Mouse (Mus musculus) embryo, embryonic 10.5 days (tissue): ENCODE measurements around the gene Sys1.

Source experiments
- DNase-seq: peaks from one replicate; pipeline ENCODE4 v3.0.0-alpha.2; 2015; ENCODE audit warnings: low spot score

Sys1 gene

DNA sequence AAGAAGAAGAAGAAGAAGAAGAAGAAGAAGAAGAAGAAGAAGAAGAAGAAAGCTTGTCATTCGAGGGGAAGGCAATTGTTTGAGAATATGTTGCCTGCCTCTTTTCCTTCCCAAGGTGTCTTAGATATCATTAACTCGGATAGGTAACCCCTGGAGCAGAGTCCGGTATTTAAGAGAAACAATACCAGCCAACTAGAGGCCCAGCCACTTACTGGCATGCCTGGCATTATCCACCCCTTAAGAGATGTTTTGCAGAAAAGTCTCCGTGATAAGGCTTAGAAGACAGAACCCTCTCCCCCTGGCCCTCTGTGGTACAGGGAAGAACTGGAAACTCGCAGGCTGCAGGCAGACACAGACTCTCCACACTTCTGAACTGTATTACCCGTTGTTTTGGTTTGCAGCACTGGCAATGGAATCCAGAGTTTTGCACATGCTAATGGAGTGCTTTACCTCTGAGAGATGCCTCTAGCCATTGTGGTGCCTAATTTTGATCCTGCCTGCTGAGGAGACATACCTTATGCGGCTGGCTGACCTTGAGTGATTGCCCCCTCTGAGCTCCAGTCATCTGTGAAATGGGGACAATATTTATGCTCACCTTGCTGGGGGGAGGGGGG, 2.8 kb upstream of the Sys1 start:
- DNase-seq = no peak

DNA sequence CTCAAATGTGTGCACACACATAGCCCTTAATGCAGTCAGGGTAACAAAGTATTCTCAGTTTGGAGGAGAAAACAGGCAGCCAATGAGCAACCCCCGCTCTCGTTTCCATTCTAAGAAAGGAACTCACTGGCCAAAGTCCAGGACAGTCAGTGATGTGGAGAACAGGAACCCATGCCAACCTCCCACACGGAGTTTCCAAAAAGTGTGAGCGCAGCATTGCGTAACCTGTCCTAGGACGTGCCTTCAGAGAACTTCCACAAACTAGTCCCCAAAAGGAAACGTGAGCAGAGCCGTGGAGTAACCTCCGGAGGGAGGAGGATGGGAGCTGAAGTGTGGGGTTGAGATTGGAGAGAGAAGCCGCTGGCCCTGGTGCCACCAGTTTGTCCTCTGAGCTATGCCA, 1.9 kb upstream of the Sys1 start:
- DNase-seq = no peak

DNA sequence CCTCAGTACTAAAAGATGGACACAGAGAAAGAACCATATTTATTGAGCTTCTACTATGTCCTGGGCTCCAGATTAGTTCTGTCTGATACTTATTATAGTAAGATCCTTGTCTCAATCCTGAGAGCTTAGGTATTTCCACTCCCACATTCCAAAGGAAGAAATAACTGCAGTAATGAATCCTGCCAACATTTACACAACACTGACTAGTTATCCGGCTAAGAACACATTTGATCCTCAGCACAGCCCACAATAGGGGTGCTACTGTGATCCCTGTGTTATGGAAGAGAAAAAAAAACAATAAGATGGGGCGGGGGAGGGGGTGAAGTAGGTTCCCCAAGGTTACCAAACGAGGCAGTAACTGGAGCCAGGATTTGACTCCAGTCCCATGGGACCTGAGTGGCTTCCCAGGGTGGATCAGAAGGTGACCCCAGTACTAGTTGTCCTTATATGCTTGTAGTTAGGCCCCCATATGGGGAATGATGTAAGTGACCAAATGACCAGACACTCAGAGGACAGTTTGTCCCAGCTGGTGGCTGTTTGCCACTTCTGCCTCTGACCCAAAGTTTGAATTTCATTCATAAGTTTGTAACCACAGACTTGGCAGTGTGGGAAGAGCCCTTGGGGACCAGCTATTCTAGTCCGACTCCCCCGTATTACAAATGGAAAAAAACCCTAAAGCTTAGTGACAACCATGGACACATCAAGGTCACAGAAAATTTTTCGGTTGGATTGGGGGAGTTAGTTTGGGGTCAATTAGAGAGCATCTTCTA, 1.2 kb upstream of the Sys1 start:
- DNase-seq = no peak

DNA sequence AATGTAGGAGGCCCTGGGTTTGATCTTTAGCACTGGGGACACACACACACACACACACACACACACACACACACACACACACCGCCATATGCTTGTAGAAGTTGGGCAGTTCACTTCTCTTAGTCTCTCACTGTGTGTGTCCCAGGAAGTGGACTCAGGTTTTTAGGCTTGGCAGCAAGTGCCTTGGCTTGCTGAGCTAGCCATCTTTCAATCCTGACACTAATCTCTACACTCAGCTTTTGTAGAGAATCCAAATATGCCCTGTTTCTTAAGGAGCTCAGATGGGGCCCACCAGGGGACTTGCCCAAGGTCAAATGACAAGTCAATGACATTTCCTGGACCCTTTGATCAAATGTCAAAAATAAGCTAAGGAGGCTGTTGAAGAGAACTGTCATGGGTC, 351 bp upstream of the Sys1 start:
- DNase-seq = peak; percentile 10

DNA sequence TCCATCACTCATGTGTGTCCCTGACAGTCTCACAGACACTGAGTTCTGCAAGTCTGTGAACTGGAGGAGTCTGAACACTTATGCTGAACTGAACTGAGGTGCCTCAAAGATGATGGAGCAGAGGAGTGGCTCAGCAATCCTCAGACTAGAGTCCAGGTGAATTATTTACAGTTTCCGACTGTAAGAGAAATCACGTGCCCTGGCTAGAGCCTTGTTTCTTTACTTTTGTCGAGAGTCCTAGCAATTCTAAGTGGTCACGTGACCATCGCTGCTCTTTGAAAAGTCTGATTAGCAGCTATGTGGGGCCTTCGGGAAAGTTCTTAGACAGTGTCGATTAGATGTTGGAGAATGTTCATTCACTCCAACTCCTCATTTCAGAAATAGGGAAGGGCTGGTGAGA, 1.2 kb downstream of the Sys1 start:
- DNase-seq = no peak

DNA sequence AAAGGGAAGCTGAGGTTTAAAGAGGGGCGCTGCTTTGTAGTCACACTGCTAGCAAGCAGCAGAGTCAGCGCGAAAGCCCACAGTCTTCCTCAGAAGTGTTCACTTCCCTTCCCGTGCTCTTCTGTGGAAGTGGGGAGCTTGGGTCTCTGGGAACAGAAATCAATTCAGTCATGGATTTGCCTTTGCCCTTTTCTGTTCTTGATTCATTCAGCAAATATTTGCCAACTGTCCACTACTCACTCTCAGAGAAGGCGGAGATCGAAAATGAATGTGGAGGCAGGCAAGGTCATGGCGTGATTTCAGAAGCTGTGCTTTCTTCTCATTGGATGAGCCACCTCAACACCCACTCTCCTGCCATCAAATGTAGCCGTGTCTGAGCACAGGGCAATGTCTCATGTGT, 1.8 kb downstream of the Sys1 start:
- no peak for DNase-seq

DNA sequence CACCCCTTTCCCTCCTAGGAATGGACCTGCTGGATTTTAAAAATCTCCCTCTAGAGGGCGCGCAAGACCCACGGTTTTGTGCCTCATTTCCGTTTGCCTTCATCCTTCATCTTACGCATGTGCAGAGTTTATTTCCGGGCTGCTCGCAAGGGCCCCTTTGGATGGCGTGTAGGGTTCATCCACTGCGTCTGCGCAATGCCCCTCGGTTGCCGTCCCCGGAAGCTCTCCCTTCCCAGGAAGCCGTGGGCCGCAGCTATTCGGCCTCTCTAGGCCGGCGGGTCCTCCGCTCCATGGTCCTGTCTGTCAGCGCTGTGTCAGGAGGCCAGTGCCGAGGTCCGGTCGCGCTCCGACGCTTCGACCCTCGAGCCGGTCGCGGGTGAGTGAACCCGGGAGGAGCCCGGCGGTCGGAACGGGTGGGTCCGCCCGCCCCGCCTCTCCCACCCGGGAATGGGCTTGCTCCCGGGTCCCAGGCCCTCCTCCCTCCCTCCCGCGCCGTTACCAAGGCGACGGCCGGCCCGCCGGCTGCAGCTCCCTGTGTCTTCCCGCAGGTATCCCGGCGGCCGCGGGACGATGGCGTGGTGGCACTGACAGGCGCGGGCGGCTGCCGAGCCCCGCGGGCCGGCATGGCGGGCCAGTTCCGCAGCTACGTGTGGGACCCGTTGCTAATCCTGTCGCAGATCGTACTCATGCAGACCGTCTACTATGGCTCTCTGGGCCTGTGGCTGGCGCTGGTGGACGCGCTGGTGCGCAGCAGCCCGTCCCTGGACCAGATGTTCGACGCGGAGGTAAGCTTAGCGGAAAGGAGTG, 4.2 kb downstream of the Sys1 start, which contains the start of gene Gm20458:
Gm20458 (plus strand) TSS at position 223 of the 807 bp plus-strand sequence.
- peak; percentile 98 for DNase-seq

DNA sequence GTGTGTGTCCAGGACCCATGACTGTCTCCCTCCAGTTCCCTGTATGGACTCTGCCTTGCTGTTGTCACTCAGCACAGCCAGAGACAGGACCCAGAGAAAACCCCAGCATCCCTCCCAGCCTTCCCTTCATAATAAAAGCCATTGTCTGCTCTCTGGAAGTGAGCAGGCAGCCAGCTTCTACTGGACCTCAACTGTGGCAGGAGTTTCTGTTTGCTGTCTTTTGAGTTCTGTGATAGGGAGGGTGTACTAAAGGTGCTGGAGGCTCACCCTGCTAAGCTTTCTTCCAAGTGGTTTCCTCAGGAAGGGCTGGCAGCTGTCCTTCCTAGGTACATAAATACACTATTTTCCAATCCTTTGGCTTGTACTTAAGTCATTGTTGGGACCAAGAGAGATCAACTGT, 8.4 kb downstream of the Sys1 start:
- DNase-seq = no peak

DNA sequence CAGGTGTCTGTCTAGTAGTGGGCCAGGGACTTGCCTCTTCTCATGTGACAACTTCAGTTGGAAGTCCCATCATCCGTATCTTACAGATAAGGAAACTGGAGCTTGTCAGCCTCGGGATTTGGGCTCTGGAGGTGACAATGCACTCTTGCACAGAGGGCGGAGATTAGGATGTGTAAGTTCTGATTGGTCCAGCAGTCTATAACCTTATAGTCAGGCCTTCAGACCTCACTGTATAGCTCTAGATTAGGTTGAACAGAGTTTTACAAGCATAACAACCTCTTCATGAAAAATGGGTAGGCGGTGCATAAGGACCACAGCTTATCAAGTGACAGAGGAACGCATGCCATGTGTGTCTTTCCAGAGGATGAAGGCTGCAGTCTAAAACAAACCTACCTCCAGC, 10.0 kb downstream of the Sys1 start:
- no peak for DNase-seq

DNA sequence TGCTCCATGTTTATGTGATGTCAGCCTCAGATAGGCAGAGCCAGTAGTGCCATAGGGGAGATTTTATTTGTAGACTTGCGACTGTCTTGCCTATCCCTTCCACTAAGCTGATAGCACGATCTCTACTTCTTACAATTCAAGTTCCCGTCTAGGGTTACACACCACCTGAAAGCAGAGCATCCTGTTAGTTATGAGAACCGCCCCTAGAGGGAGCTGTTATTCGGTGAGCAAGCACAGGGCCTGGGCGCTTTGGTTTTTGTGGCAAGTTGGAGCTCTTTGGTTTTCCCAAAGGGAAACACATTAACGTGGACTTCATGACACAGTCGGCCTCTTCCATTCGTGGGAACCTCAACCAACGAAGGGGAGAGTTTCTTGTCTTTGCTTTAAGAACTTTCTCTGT, 13.5 kb downstream of the Sys1 start:
- peak; percentile 79 for DNase-seq

DNA sequence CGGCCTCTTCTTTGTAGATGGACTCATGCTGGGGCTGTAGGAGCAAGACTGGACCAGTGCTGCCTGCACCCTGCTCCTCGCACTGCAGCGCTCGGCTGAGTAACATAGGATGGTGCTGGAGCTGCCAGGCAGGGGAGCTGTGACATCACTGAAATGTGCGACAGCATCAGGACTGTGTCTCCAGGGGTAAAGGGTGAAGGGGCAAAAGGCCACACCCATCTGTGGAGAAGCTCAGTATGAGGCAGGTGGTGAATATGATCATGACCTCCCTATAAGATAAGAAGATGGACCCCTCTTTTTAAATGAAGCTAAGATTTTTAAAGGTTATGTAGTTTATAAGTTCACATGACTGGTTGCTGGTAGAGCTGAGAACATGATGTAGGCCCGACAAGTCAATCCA, 16.9 kb downstream of the Sys1 start, which contains the start of gene Trp53tg5:
Trp53tg5 (minus strand) TSS at position 101 of the 400 bp plus-strand sequence.
- DNase-seq = no peak

DNA sequence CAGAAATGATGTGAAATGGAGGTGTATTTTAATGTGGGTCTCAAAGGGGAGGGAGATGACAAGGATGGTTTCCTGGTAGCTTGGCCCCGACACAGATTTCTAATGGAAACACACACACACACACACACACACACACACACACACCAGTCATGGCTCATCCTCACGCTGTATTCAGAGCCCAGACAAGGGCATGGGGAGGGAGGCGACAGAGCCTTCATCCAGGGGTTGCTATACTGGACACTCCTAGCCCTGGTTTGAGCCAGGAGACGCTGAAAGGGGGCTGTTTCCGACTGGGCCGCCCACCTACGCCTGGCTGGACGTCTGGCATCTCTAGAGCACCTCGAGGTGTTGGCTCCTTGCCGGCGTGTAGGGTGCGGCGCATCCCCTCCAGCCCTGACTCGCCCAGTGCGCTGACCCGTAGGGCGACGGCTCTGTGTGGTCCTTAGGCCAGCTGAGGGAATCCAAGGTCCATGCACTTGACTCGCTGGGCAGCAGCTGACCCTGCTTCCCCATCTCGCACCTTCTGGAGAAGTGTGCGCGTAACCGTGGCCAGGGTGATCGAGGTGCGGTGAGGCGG, 29.0 kb downstream of the Sys1 start, which contains the start of gene Dbndd2:
Dbndd2 (plus strand) TSS at position 426 of the 577 bp plus-strand sequence.
- peak; percentile 47 for DNase-seq

DNA sequence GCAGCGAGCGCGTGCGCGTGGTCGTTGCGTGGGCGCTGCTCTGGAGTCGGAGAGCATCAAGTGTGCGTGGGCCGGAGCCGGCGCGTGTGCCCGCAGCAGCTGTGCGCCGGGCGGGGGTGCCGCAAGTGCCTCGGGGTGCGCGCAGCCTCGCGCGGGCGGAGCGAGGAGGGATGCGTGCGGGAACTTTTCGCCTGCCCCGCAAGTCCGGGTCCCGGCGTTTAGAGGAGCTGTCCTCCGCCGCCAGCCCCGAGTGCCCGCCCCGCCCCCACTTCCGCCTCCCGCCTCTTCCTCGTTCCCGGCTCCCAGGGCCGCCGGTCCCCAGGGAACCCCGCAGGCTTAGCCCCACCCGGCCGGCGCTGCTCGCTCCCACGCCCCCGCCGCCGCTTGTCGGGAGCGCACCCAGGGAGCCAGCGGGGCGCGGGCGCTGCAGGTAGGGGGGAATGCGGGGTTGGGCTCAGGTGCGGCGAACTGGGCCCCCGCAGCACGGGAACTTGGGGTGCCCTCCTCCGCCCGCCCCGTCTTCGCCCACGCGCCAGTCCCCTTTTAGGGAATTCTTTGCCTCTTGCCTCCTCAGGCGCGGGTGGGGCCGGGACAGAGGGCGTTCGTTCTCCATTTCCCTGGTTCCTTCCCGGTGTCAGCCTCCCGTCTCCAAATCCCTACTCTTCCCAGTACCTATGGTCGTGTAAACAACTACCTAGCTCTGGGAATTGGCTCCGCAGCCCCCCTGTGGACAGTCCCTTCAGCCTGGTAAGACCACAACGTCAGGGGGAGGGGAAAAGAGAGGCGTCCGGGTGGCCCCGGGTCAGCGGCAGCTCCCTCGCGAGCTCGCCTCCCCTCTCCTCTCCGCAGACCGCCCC, 29.7 kb downstream of the Sys1 start:
- DNase-seq = peak; percentile 48

DNA sequence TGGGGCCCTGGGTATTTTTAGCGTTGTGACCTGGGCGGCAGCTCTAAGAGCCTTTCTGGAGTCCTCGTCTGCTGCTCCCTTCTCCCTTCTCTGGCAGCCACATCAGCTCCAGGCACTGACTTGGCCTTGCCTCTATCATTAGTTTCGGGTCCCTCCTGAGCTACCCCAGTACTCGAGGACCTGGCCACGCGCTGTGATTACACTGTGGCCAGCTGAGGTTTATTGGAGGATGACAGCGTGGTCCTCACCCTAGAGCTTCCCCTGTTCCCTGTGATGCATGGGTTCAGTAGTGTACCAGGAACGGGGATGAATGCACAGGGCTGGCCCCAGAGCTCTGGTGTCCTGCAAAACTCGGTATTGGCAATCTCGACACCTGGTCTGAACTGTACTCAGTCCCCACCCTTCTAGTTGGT, 30.4 kb downstream of the Sys1 start:
- DNase-seq = no peak

DNA sequence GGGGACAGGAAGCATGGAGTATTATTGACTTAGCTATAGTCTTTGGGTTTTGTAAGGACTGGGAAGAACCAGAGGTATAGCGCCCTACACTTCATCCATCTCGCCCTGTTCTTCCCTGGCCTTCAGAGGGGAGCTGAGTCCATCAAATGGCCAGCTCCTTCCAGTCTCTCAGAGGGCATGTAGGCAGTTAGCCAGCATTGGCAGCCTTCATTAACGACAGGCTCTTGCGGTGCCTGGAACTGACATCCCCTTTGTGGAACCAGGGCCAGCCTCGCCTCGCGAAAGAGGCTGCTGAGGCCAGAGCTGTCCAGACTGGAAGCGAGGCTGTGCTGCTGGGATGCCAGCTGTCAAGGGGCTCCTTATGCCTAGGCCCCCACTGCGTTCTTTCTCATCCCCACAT, 31.0 kb downstream of the Sys1 start:
- no peak for DNase-seq

DNA sequence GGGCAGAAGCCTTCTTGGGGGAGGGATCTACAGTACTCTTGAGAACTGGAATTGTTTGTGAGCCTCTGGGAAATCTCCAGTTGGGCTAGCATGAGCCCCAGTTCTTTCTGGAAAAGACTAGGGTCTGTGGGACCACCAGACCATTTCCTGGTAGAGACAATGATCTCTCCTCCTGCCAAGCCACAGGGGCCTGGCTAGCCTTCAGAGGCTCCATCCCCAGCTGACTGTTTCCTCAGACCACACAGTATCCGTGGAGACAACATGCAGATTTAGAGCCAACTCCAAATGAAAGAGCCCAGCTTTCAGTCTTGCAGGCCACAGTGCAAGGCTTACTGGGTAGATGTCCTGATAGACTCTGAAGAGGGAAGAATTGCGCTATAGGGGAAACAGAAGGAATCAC, 37.4 kb downstream of the Sys1 start:
- DNase-seq = no peak

DNA sequence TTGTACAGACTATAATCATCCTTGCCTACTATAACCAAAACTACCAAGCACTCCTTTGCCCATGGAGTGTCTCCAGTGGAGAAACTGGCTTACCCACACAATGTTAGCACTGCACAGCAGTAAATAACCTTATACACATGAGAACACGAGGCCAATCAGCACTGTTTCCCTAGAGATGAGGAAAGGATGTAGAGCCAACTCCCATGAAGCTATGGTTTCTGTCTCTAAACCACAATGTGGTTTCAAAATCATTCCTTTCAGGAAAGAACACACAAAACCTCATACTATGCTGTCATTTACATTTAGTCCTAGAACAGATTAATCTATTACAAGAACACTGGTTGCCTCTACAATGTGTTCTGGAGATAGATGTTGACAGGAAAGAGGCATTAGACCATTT, 39.6 kb downstream of the Sys1 start:
- DNase-seq = no peak

DNA sequence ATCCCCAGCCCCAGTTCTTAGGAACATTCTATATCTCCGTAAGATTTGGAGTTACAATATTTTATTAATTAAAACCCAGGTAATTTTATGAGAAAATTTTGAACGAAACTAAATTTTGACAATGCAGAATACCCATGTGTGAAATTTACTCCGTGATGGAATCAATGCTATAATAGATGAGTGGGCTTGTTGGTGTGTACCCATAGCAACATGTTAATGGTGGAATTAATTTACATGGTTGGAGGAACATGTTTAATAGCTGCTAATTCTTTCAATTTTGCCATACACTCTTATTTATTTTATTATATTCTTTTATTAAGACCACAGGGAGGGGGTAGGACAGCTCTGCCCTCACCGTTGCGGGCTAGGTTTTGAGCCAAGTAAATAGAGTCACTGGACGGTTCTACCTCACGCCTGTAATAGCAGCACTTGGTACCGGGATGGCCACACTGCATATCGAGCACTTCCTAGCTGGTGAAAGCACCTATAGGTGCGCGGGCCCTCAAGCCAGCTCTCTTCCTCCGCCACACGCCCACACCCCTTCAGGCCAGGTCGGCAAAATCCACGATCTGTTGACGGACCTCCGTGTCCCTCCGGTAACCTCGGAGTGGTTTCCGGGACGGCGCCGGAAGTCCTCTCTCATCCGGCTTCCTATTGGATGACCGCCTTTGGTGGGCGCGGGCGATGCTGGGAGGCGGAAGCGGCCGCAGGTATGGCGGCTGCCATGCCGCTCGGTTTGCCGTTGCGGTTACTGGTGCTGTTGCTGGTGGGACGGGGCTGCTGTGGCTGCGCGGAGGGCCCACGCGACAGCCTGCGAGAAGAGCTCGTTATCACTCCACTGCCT, 40.3 kb downstream of the Sys1 start, which contains the start of gene Pigt:
Pigt (plus strand) TSS at position 674 of the 844 bp plus-strand sequence.
- DNase-seq = peak; percentile 90

DNA sequence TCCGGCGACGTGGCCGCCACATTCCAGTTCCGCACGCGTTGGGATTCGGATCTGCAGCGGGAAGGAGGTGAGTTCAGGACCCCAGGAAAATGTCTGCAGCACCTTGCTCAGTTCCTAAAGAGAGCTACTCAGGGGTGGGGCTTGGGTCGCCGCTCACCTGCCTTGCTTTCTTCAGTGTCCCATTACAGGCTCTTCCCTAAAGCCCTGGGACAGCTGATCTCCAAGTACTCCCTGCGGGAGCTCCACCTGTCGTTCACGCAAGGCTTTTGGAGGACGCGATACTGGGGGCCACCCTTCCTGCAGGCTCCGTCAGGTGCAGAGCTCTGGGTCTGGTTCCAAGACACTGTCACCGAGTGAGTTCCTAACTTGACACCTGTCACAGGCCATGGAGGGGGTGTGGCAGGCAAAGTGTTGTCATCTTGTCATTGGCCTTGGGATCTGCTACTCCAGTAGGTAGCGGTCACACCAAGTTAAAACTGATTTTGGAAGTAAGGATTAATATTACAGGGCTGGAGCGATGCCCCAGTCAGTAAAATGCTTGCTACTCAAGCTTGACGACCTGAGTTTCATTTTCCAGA, 41.0 kb downstream of the Sys1 start:
- no peak for DNase-seq

DNA sequence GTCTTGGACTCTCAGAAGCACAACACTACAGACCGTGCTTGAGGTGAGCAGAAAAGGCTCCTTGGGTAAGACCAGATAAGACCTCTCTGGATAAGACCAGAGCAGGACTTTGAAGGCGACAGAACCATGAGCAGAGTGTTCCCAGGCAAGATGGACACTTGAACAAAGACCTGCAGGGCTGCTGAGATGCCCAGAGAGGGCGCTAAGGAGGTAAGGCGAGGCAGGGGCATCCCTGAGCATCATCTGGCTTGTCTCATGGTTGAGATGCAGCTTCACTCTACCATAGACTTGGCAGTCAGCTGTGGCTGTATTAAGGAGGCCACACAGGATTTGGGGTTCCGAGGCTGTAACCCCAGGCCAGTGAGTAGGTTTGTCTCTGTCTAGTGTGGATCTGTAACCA, 42.6 kb downstream of the Sys1 start:
- DNase-seq = no peak
